Mouse (Mus musculus): Measurements from ENCODE around the gene Efcab2. TPM values are rescaled to one million over a fixed set of nuclear protein-coding genes. Genes with fewer than 3 reads are reported as not detected.

Gene Efcab2
- polyA plus RNA-seq, 1 experiment from 2014 or later = 19.1 TPM

DNA sequence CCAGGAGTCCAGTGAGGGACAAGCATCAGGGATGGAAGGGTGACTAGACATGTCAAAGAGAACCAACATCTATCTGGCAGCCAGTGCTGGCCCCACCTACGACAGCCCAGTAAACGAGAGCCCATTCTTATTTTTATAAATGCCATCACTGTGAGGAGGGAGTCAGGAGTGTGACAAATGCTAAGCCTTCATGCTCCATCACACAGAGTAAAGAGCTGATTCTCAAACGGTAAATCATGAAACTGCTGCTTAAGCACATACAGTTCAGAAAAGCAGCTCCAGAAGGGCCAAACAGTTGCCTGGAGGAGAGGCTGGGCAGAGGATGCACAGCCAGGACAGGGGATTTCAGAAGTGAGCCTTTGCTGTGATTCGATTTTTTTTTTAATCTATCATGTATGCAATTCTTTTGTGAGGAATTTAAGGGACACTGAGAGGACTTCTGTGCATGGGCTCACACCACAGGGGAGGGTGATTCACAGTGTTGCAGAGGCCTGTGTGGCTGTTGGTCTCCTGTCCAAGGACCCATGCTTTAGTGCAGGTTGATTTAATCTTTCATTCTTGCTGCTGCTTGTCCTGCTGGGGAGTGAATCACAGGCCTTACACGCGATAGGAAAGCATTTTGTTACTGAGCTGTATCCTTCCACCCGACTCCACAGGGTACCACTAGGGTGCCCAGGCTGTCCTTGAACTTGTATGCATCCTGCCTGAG, 106.6 kb downstream of the Efcab2 start:
- WGBS = 53% methylated on average over 7 of the region's 7 CpGs
- Histone ChIP-seq H3K36me3 (ENCODE audit: control insufficient read depth, insufficient read depth) (no peaks in the 10 kb centered on the region), H3K9ac (ENCODE audit: low read length) (no peak overlapping the region), H3K27me3 (ENCODE audit: control insufficient read depth, insufficient read depth, low read length) (no peaks in the 10 kb centered on the region), H3K4me2 (ENCODE audit: low read depth, low read length) (no peak overlapping the region), H3K4me3 (ENCODE audit: low read length) (no peak overlapping the region), H3K9me3 (replicated peaks; ENCODE audit: control insufficient read depth, low read length) (no peaks in the 10 kb centered on the region), H3K27ac (ENCODE audit: low read length) (no peak overlapping the region), H3K4me1 (ENCODE audit: control insufficient read depth, insufficient read depth, low read length) (peaks cover 6% of the 10 kb centered on the region)
- no peak for ATAC-seq (replicated peaks; ENCODE audit: extremely low read depth, insufficient read depth, low FRiP score)

DNA sequence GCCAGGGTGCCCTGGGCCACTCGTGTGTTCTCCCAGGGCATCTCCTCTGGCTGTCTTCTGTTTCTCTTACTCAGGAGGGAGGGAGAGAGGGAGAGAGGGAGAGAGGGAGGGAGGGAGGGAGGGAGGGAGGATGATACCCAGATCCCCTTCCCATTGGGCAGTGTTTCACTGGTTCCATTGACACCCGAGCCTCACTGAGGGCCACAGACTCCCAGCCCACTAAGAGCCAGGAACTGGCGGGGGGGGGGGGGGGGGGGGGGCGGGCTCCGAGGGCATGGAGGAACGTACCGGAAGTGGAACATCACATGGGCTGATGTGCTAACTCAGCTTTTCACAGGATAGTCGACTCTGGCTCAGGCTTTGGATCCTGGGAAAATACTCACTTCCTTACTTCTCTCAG, 108.1 kb downstream of the Efcab2 start:
- H3K9me3 ChIP-seq (replicated peaks; ENCODE audit: control insufficient read depth, low read length) = no peaks in the 10 kb centered on the region
- no peak overlapping the region for H3K4me3 ChIP-seq (ENCODE audit: low read length)
- H3K4me1 ChIP-seq (ENCODE audit: control insufficient read depth, insufficient read depth, low read length) = peaks cover 6% of the 10 kb centered on the region
- no peaks in the 10 kb centered on the region for H3K27me3 ChIP-seq (ENCODE audit: control insufficient read depth, insufficient read depth, low read length)
- no peaks in the 10 kb centered on the region for H3K36me3 ChIP-seq (ENCODE audit: control insufficient read depth, insufficient read depth)
- no peak overlapping the region for H3K27ac ChIP-seq (ENCODE audit: low read length)
- ATAC-seq (replicated peaks; ENCODE audit: extremely low read depth, insufficient read depth, low FRiP score) = no peak
- H3K4me2 ChIP-seq (ENCODE audit: low read depth, low read length) = no peak overlapping the region
- no peak overlapping the region for H3K9ac ChIP-seq (ENCODE audit: low read length)
- WGBS = 19% methylated on average over 6 of the region's 8 CpGs

DNA sequence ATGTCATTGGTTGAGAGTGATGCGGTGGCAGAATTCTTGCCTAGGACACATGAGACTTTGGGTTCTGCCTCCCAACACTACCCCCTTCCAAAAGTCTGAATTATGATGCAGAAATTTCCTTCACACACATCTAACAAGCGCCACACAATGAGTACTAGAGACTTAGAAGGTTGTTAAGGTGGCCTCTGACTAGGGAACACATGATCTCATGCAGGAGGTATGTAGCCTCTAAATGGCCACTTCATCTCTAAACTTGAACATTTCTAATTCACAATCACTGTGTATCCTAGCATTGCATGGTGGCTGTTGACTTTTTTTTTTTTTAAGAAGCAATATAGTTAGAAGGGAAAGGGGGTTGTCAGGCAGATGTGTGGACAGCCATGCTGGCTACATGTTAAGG, 110.0 kb downstream of the Efcab2 start:
- Histone ChIP-seq H3K9ac (ENCODE audit: low read length) (no peak overlapping the region), H3K9me3 (replicated peaks; ENCODE audit: control insufficient read depth, low read length) (no peaks in the 10 kb centered on the region), H3K4me2 (ENCODE audit: low read depth, low read length) (no peak overlapping the region), H3K27ac (ENCODE audit: low read length) (no peak overlapping the region), H3K4me1 (ENCODE audit: control insufficient read depth, insufficient read depth, low read length) (peaks cover 6% of the 10 kb centered on the region), H3K27me3 (ENCODE audit: control insufficient read depth, insufficient read depth, low read length) (no peaks in the 10 kb centered on the region), H3K36me3 (ENCODE audit: control insufficient read depth, insufficient read depth) (no peaks in the 10 kb centered on the region), H3K4me3 (ENCODE audit: low read length) (no peak overlapping the region)
- ATAC-seq (replicated peaks; ENCODE audit: extremely low read depth, insufficient read depth, low FRiP score) = no peak
- 58% methylated on average over 2 of the region's 2 CpGs for WGBS

DNA sequence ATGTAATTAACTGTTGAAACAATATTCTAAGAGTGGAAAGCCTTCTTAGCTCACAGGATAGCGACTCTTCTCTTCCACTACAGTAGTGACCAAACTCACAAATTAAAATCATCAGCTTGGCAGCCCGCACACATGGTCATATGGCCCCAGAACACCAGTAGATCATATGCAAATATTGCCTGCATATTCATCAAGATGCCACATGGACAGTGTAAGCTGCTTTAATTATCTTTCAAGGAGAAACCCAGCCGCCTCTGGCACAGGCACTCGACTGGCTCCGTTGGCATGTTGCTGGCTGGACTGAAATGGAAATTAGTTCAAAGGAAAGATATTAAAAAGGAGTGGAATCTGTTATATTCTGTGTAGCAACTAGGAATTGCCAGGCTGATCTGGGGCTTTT, 116.5 kb downstream of the Efcab2 start:
- Histone ChIP-seq H3K4me2 (ENCODE audit: low read depth, low read length) (no peak overlapping the region), H3K4me1 (ENCODE audit: control insufficient read depth, insufficient read depth, low read length) (no peaks in the 10 kb centered on the region), H3K36me3 (ENCODE audit: control insufficient read depth, insufficient read depth) (no peaks in the 10 kb centered on the region), H3K4me3 (ENCODE audit: low read length) (no peak overlapping the region), H3K27me3 (ENCODE audit: control insufficient read depth, insufficient read depth, low read length) (no peaks in the 10 kb centered on the region), H3K27ac (ENCODE audit: low read length) (no peak overlapping the region), H3K9ac (ENCODE audit: low read length) (no peak overlapping the region), H3K9me3 (replicated peaks; ENCODE audit: control insufficient read depth, low read length) (no peaks in the 10 kb centered on the region)
- no peak for ATAC-seq (replicated peaks; ENCODE audit: extremely low read depth, insufficient read depth, low FRiP score)
- WGBS = 69% methylated on average over 5 of the region's 5 CpGs

DNA sequence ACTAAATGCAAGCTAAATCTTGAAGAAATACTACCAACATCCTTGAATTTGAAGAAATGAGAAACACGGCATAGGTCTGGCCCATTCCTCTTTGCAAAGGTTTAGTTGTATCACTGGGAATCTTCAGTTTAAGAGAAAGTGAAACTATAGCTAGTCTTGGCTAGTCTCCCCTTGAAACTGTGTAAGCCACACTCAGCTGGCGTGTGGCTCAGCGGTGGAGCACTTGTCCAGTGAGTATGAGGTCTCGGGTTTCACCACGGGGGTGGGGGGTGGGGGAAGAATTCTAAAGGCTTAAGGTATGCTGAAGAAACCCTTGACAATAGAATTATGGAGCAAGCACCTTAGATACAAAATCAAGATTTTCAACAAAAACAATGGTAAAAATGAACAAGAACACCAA, 117.3 kb downstream of the Efcab2 start:
- H3K4me3 ChIP-seq (ENCODE audit: low read length) = no peak overlapping the region
- H3K4me2 ChIP-seq (ENCODE audit: low read depth, low read length) = no peak overlapping the region
- no peak overlapping the region for H3K27ac ChIP-seq (ENCODE audit: low read length)
- H3K4me1 ChIP-seq (ENCODE audit: control insufficient read depth, insufficient read depth, low read length) = no peaks in the 10 kb centered on the region
- 45% methylated on average over 5 of the region's 5 CpGs for WGBS
- ATAC-seq (replicated peaks; ENCODE audit: extremely low read depth, insufficient read depth, low FRiP score) = no peak
- no peaks in the 10 kb centered on the region for H3K9me3 ChIP-seq (replicated peaks; ENCODE audit: control insufficient read depth, low read length)
- H3K9ac ChIP-seq (ENCODE audit: low read length) = no peak overlapping the region
- H3K36me3 ChIP-seq (ENCODE audit: control insufficient read depth, insufficient read depth) = no peaks in the 10 kb centered on the region
- H3K27me3 ChIP-seq (ENCODE audit: control insufficient read depth, insufficient read depth, low read length) = no peaks in the 10 kb centered on the region

DNA sequence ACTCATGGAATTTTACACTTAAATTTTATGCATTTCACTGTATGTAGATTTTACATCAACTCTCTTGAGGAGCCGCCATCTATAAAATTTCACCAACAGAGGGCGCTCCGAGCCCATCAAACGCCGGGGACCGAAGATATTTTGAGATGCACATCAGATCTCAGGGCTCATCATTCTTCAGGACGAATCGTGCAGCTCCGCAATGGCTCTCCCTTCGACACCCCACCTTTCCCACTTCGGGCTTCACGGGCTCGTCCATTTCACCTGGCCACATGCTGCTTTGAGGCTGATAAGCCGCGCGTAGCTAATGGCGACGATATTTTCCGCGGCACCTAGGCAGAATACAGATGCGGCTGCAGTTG, 121.3 kb downstream of the Efcab2 start:
- H3K27me3 ChIP-seq (ENCODE audit: control insufficient read depth, insufficient read depth, low read length) = no peaks in the 10 kb centered on the region
- H3K9me3 ChIP-seq (replicated peaks; ENCODE audit: control insufficient read depth, low read length) = no peaks in the 10 kb centered on the region
- H3K27ac ChIP-seq (ENCODE audit: low read length) = peak overlapping the region; percentile 47
- H3K4me2 ChIP-seq (ENCODE audit: low read depth, low read length) = peak overlapping the region; percentile 96
- peak overlapping the region; percentile 78; the same call in 1 of the 2 replicates for H3K9ac ChIP-seq (ENCODE audit: low read length)
- no peaks in the 10 kb centered on the region for H3K36me3 ChIP-seq (ENCODE audit: control insufficient read depth, insufficient read depth)
- peak overlapping the region; percentile 66 for H3K4me3 ChIP-seq (ENCODE audit: low read length)
- WGBS = under 1% methylated on average over 21 of the region's 21 CpGs
- peaks cover 6% of the 10 kb centered on the region; the same call in 1 of the 2 replicates for H3K4me1 ChIP-seq (ENCODE audit: control insufficient read depth, insufficient read depth, low read length)
- no peak for ATAC-seq (replicated peaks; ENCODE audit: extremely low read depth, insufficient read depth, low FRiP score)

DNA sequence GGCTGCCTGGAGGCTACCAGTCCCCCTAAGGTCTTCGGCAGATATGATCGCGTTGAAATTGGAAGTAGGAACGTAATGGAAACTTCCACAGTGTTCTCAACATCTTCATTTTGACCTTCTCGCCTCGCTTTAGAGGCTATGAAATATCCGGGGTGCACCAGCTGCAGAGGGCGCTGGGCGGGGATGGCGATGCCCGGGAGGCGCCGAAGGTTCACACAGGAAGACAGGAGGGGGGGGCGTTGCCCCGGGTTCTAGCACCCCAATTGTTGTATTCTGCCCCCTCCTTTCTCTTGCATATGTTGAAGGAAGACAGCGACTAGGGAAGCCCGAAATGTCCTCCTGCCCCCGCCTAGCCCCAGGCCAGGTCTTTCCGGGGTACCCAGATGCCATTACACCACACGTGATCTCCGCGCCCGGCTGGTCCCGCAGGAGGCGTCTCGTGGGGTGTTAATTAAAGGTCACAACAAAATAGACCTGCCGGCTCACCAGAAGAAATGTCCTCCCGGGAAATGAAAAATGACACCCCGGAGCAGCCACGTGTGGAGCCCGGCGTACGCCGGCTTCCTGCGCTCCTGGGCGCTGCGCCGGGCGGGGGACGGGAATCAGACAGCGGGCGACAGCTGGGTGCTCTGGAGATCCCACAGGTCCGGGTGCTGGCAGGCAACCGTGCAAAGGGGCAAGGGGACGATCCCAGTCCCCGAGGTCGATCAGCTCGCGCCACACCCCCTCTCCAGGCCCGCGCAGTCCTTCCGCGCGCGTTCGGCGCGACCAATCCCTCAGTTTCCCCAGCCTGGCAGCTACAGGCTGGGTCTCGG, 121.9 kb downstream of the Efcab2 start:
- peak overlapping the region; percentile 96 for H3K4me2 ChIP-seq (ENCODE audit: low read depth, low read length)
- H3K9me3 ChIP-seq (replicated peaks; ENCODE audit: control insufficient read depth, low read length) = no peaks in the 10 kb centered on the region
- H3K4me1 ChIP-seq (ENCODE audit: control insufficient read depth, insufficient read depth, low read length) = peaks cover 11% of the 10 kb centered on the region
- peak; percentile 12 for ATAC-seq (replicated peaks; ENCODE audit: extremely low read depth, insufficient read depth, low FRiP score)
- H3K27ac ChIP-seq (ENCODE audit: low read length) = peak overlapping the region; percentile 88
- H3K27me3 ChIP-seq (ENCODE audit: control insufficient read depth, insufficient read depth, low read length) = no peaks in the 10 kb centered on the region
- 0% methylated on average over 58 of the region's 59 CpGs for WGBS
- peak overlapping the region; percentile 66 for H3K4me3 ChIP-seq (ENCODE audit: low read length)
- H3K9ac ChIP-seq (ENCODE audit: low read length) = peak overlapping the region; percentile 78
- H3K36me3 ChIP-seq (ENCODE audit: control insufficient read depth, insufficient read depth) = no peaks in the 10 kb centered on the region

DNA sequence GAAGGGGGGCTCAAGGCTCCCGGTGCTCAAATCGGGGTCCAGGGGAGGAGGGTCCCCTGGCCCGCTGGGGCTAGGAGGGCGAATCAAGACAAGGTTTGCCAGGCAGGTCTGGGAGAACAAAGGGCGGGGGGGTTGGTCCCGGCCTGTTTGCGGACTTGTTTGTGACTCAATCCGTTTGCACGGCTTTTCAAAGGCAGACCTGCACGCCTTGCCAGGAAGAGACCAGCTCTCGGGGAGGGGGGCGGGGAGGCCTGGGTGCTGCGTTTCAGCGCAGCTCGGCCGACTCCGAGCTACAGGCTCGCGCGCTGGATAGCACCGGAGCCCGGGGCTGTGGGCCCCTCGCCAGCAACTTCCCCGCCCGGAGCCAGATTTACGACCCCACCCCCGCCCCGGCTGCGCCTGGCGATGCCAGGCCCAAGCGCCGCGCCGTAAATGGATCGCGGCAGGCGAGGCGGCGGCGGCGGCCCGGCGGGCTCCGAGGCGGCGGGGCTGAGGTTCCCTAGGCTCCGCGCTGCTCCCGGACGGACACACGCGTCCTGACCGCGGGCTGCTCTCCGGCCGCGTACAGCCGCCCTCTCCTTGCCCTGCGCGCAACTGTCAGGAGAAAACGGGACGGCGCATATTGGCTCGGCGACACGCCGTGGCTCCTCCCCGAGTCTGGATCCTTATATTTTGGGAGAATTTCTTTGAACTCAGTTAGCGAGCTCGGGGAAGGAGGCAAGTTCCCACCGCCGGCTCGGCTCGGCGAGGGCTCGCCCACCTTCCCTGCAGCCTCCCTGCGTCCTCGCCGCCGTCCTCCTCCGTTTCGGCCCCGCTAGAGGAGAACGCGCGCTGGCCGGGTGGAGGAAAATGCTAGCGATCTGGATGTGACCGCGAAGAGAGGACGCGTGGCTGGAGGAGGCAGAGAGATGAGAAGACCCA, 122.8 kb downstream of the Efcab2 start, which contains the start of gene Kif26b:
Gene Kif26b, plus strand, starts transcription at position 695 of the 921 bp plus-strand sequence.
- Histone ChIP-seq H3K4me3 (ENCODE audit: low read length) (peak within 1 kb of the TSS; percentile 66), H3K36me3 (ENCODE audit: control insufficient read depth, insufficient read depth) (no peaks in the 10 kb centered on the region), H3K4me1 (ENCODE audit: control insufficient read depth, insufficient read depth, low read length) (peaks cover 13% of the 10 kb centered on the region), H3K4me2 (ENCODE audit: low read depth, low read length) (peak within 1 kb of the TSS; percentile 96), H3K27ac (ENCODE audit: low read length) (peak within 1 kb of the TSS; percentile 88), H3K9me3 (replicated peaks; ENCODE audit: control insufficient read depth, low read length) (no peaks in the 10 kb centered on the region), H3K27me3 (ENCODE audit: control insufficient read depth, insufficient read depth, low read length) (no peaks in the 10 kb centered on the region), H3K9ac (ENCODE audit: low read length) (peak within 1 kb of the TSS; percentile 78)
- WGBS = under 1% methylated on average over 91 of the region's 92 CpGs
- peak; percentile 69 for ATAC-seq (replicated peaks; ENCODE audit: extremely low read depth, insufficient read depth, low FRiP score)

Measured in heart, embryonic 16.5 days (tissue).